Mouse (Mus musculus): ENCODE measurements at regions not wholly inside any gene's neighbourhood (a gene's known extent, or its start where the extent isn't known, plus 50 kb on each side); places are given as distances from the start of the nearest gene placed in this dataset.

DNA sequence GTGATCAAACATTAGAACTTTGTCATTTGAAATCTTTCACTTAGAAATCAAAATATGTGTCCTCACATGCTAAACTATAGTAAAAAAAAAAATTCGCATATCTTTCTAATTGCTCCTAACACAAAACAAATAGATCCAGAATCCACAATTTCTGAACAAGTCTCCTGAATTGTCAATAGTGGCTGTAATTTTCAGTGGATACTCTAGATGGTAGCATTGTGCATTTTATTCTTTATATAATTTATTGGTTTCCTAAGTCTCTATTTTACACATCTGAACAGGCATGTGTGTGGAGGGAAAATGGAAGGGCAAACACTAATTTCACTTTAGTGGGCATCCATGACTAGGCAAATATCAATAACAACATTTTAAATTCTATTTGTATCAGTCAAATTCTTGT is 63.7 kb upstream of the Tnmd start:
- intact Hi-C loops (cut with DNase I) = loop anchor here (10.0 kb wide), 1 partner anchor 108 kb away; the partner anchor contains the start of gene Tspan6
- no peak for DNase-seq (ENCODE audit: extremely low spot score in 1 of 2, low spot score in 2 of 2)

GRCm38 (mm10) chrX:133754026-133754425 is 65.2 kb upstream of the Pcdh19 start:
- intact Hi-C loops (cut with DNase I) = no loop called here
- no peak for DNase-seq (ENCODE audit: extremely low spot score in 1 of 2, low spot score in 2 of 2)

- no peak for DNase-seq (ENCODE audit: extremely low spot score in 1 of 2, low spot score in 2 of 2)
- intact Hi-C loops (cut with DNase I) = no loop called here
Measured at GRCm38 (mm10) chrX:133752232-133752631, 63.4 kb upstream of the Pcdh19 start.

DNA sequence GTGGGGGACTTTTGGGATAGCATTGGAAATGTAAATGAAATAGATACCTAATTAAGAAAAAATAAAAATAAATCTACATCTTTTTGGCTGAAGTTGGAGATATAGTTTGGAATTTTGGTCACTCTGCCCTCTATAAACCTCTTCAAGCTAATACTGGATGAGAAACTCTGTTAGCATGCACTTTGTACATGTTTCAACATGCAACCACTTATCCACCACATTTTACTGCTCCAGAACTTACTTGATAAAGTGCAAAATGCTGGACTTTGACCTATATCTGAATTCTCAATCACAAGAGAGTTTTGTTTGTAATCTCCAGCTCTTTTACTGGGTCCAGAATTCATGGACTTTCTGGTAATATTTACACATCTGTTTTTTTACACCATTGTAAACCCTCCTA is 54.7 kb upstream of the Pcdh19 start:
- intact Hi-C loops (cut with DNase I) = no loop called here
- DNase-seq (ENCODE audit: extremely low spot score in 1 of 2, low spot score in 2 of 2) = no peak

DNA sequence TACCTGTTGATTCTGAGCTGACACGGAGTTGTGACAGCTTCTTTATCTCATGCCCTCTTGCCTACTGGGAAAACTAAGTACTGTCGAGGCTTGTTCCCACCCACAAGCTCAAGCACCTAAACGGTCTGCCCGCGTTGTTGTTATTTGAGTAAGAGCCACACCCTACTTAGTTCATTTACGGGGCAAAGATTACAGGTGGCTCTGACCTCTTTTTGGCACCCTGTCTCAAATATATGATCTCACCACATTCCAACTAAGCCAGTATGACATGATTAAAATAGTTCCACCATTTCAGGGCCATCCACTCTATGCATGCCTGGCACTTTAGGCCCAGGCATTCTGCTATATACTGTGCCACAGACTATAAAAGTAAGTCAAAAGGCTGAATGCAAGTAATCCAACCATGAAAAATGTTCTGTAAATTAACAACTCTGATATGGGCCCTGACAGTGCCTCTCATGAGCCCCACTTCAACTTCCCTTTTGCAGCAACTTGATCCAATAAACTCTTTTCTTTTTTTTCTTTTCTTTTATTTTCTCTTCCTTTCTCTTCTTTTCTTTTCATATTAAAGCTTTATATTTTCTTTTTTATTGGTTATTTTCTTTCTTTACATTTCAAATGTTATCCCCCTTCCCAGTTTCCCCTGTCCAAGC is 50.3 kb upstream of the Pcdh19 start:
- DNase-seq (ENCODE audit: extremely low spot score in 1 of 2, low spot score in 2 of 2) = no peak
- intact Hi-C loops (cut with DNase I) = no loop called here

Data from left cerebral cortex, postnatal 10 days (tissue).